Mouse (Mus musculus): ENCODE data around the gene Itgal.

DNA sequence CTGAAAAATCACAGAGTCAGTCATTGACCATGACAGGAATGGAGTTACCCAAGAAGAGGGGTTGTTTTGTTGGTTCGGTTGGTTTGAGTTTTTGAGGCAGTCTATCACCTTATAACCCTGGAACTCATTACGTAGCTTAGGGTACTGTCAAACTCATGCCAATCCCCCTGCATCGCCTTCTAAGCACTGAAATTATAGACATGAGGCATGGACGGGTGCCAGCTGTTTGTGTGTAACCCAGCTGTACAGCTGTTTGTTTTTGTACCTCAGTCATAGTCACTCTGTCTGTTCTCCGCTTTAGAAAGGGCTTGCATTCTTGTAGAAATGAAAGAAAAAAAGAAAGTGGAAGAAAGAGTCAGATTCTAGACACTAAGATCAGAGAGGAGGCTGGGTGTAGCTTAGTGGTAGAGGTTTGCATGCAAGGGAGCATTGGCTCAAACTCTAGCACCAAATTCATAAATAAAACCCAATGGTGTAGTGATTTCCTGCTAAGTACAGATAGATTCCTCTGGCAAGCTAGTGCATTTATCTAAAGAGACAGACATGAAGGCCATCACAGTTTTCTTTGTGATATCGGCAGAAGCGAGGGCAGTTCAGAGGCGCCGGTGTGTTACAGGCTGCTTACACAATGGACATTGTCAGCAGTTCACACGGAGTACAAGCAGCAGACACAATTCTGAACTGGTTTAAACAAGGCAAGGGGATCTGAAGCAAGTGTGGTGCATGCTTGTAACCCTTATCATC, 33.7 kb upstream of the Itgal start:
- TF ChIP-seq POLR2A (IDR thresholded peaks at IDR 0.05; ENCODE audit: low read depth, low read length) (no peak), CTCF (IDR thresholded peaks at IDR 0.05; ENCODE audit: extremely low read depth, insufficient read length, insufficient replicate concordance, low read depth, low read length) (no peak)

All from small intestine, adult 2 months (tissue).